Mouse (Mus musculus): ENCODE data around the gene Pcsk4.

DNA sequence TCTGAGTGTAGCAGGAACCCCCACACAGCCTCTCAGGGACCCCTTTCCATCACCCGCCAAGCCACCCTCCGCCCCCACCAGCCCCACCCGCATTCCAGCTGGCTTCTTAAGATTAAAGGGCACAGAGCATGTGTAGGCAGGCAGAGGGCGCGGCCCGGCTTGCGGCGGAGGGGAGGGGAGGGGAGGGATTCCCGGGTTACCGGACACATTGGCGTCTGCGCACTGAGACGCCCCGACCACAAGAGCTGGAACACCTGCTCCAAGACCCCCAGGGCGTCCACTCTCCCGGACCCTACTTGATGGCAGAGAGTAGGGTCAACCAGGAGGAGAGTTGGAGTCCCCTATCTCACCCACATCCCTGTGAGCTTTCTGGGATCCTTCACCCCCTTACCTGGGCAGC, 15.8 kb upstream of the Pcsk4 start:
- TF ChIP-seq CTCF (IDR thresholded peaks at IDR 0.05; ENCODE audit: insufficient read depth, low read depth, low read length) (no peak), POLR2A (IDR thresholded peaks at IDR 0.05; ENCODE audit: insufficient read depth, low read depth, low read length) (no peak)
